Mouse (Mus musculus): ENCODE measurements at regions not wholly inside any gene's neighbourhood (a gene's known extent, or its start where the extent isn't known, plus 50 kb on each side); places are given as distances from the start of the nearest gene placed in this dataset.

DNA sequence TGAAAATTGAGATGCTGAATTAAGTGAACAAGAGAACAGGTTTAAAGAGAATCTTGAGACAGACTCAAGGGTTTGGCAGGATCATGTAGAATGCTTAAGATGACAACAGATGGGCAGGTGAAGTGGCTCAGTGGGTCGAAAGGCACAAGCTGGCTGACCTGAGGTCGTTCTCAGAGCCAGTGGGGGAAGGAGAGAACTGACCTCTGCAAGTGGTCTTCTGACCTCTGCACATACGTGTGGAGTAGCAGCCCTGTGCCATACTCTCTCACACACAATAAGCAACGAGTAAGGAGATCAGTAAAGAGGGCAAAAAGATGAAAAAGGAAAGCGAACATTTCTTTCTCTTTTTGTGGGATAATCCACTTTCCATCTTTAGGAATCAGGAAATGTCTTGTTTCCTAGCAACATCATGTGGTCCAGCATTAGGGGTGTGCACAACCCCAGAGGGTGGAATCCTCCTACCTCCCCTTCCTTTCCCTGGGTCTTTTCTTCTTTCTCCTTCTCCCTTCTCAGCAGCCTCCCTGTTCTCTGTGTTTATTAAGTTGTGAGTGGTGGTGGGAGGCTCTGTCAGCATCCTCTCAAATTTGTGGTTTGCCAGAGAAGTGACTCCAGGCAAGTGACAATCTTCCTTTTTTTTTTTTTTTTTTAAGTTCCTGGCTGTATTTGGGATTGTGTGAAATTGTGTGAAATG lies 114.7 kb downstream of the 1810013L24Rik start:
- ATAC-seq (ENCODE audit: insufficient number of reproducible peaks, low FRiP score, low TSS enrichment, low read depth): no peak
- Histone ChIP-seq H3K4me2 (ENCODE audit: low read depth, severe bottlenecking) (no peak overlapping the region), H3K27ac (replicated peaks; ENCODE audit: low read depth, low read length) (no peak overlapping the region)

DNA sequence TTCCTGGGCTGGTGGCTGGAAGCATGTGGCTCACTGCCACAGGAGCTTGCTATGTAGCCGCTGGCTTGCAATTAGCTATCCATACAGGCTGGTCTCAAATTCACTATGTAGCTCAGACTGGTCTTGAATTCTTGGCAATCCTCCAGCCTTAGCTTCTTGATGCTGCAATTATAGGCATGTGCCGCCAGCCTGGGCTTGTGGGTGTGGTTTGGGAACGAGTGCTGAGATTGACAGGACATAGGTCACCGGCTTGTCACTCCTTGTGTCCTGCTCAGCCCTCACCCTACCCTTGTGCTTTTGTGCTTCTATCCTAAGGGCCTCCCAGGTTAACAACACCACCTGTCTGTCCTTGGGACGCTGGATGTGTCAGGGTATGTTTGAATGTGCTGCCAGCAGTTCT lies 117.9 kb downstream of the 1810013L24Rik start:
- Histone ChIP-seq H3K27me3 (ENCODE audit: control insufficient read depth, insufficient read depth, low read length) (no peaks in the 10 kb centered on the region), H3K9ac (ENCODE audit: low read length) (no peak overlapping the region), H3K36me3 (ENCODE audit: control insufficient read depth, insufficient read depth, low read length) (no peaks in the 10 kb centered on the region), H3K4me1 (ENCODE audit: control insufficient read depth, insufficient read depth, low read length) (no peaks in the 10 kb centered on the region), H3K4me2 (ENCODE audit: low read depth, severe bottlenecking) (no peak overlapping the region), H3K27ac (replicated peaks; ENCODE audit: low read depth, low read length) (no peak overlapping the region), H3K9me3 (ENCODE audit: control insufficient read depth, low read length) (no peaks in the 10 kb centered on the region), H3K4me3 (ENCODE audit: low read depth, low read length) (no peak overlapping the region)
- 78% methylated on average over 5 of the region's 5 CpGs for WGBS
- no peak for ATAC-seq (ENCODE audit: insufficient number of reproducible peaks, low FRiP score, low TSS enrichment, low read depth)
- DNase-seq (ENCODE audit: low spot score): no peak

More for the DNA sequence above, 114.7 kb downstream of the 1810013L24Rik start:
- Histone ChIP-seq H3K4me1 (ENCODE audit: control insufficient read depth, insufficient read depth, low read length) (no peaks in the 10 kb centered on the region), H3K4me3 (ENCODE audit: low read depth, low read length) (no peak overlapping the region), H3K9me3 (ENCODE audit: control insufficient read depth, low read length) (no peaks in the 10 kb centered on the region), H3K9ac (ENCODE audit: low read length) (no peak overlapping the region), H3K36me3 (ENCODE audit: control insufficient read depth, insufficient read depth, low read length) (no peaks in the 10 kb centered on the region), H3K27me3 (ENCODE audit: control insufficient read depth, insufficient read depth, low read length) (no peaks in the 10 kb centered on the region)
- no peak for DNase-seq (ENCODE audit: low spot score)
- 44% methylated on average over 5 of the region's 5 CpGs for WGBS

DNA sequence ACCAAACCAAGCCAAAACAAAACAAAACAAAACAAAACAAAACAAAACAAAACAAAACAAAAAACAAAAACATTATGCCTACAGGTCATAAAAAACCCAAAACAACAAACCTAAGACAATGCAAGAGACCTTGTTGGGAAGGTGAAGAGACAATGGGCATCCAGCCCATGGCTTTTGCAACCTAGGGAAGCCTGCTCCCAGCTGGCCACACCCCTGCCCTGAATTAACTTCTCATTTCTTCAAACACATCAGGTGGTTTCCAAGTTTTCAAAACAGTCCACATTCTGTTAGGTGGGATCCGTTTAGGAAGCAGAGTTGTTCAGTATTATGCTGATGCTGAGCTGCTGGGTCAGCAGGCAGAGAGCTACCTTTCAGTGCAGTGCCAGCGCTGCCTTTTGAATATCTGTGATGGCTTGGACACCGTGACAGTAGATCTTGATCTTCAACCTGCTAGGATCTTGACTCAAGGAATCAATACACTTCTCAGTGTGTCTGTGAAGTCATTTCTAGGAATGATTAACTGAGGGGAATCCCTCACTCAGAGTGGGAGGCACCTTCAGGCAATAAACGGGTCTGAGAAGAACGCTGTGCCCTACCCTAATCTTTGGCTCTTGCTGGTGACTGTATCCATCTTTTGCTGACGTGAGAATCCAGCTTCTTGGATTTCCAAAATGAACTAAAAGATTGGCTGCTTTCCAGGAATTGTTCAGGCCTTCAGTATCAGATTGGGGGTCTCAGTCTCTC lies 121.4 kb downstream of the 1810013L24Rik start:
- Histone ChIP-seq H3K4me1 (ENCODE audit: control insufficient read depth, insufficient read depth, low read length) (no peaks in the 10 kb centered on the region), H3K9me3 (ENCODE audit: control insufficient read depth, low read length) (no peaks in the 10 kb centered on the region), H3K9ac (ENCODE audit: low read length) (no peak overlapping the region), H3K27ac (replicated peaks; ENCODE audit: low read depth, low read length) (no peak overlapping the region), H3K4me2 (ENCODE audit: low read depth, severe bottlenecking) (no peak overlapping the region), H3K4me3 (ENCODE audit: low read depth, low read length) (no peak overlapping the region), H3K36me3 (ENCODE audit: control insufficient read depth, insufficient read depth, low read length) (no peaks in the 10 kb centered on the region), H3K27me3 (ENCODE audit: control insufficient read depth, insufficient read depth, low read length) (no peaks in the 10 kb centered on the region)
- WGBS: 82% methylated on average over 6 of the region's 6 CpGs
- DNase-seq (ENCODE audit: low spot score) (no peak), ATAC-seq (ENCODE audit: insufficient number of reproducible peaks, low FRiP score, low TSS enrichment, low read depth) (no peak)

GRCm38 (mm10) chr16:8961739-8962138 lies 131.8 kb downstream of the 1810013L24Rik start:
- H3K27me3 ChIP-seq (ENCODE audit: control insufficient read depth, insufficient read depth, low read length): no peaks in the 10 kb centered on the region
- no peak overlapping the region for H3K4me2 ChIP-seq (ENCODE audit: low read depth, severe bottlenecking)
- no peaks in the 10 kb centered on the region for H3K4me1 ChIP-seq (ENCODE audit: control insufficient read depth, insufficient read depth, low read length)
- H3K9me3 ChIP-seq (ENCODE audit: control insufficient read depth, low read length): no peaks in the 10 kb centered on the region
- H3K36me3 ChIP-seq (ENCODE audit: control insufficient read depth, insufficient read depth, low read length): no peaks in the 10 kb centered on the region
- H3K9ac ChIP-seq (ENCODE audit: low read length): no peak overlapping the region
- DNase-seq (ENCODE audit: low spot score): no peak
- H3K27ac ChIP-seq (replicated peaks; ENCODE audit: low read depth, low read length): no peak overlapping the region
- no peak overlapping the region for H3K4me3 ChIP-seq (ENCODE audit: low read depth, low read length)
- WGBS: 83% methylated on average over 10 of the region's 10 CpGs
- ATAC-seq (ENCODE audit: insufficient number of reproducible peaks, low FRiP score, low TSS enrichment, low read depth): no peak

DNA sequence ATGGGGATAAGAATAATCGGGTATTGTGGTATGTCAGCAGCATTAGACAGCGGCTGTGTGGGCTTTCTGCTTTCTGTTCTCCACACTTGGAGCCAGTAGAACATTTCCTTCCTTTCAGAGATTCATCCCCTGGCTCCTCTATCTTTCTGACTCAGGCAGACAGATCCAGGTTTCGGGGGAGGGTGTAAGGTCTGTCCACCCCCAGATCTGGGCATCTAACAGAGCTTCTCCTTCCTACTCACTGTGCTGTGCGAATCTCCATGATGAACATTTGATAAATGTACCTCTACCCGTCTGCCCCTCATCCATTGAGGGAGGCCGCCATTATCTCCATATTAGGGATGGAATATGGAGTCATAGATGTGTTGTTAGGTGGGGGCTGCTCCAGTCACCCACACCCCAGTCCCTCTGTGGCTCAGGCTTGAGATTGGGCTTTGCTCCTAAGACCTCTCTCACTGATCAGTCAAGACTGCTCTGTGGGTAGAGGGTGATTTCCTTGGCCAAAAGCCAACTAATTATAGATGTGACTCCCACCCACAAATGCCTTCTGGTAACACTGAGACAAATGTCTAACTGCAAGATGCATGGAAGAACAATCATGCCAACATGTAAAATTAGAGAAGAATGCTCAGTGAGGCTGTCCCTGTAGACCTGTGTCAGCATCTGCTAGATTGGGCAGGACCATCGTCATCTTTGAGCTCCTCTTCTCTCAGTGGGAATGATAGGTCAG lies 163.8 kb downstream of the 1810013L24Rik start:
- Histone ChIP-seq H3K27ac (replicated peaks; ENCODE audit: low read depth, low read length) (no peak overlapping the region), H3K9me3 (ENCODE audit: control insufficient read depth, low read length) (no peaks in the 10 kb centered on the region), H3K36me3 (ENCODE audit: control insufficient read depth, insufficient read depth, low read length) (no peaks in the 10 kb centered on the region), H3K4me1 (ENCODE audit: control insufficient read depth, insufficient read depth, low read length) (no peaks in the 10 kb centered on the region), H3K4me2 (ENCODE audit: low read depth, severe bottlenecking) (no peak overlapping the region), H3K27me3 (ENCODE audit: control insufficient read depth, insufficient read depth, low read length) (no peaks in the 10 kb centered on the region), H3K9ac (ENCODE audit: low read length) (no peak overlapping the region), H3K4me3 (ENCODE audit: low read depth, low read length) (no peak overlapping the region)
- no peak for ATAC-seq (ENCODE audit: insufficient number of reproducible peaks, low FRiP score, low TSS enrichment, low read depth)
- DNase-seq (ENCODE audit: low spot score): no peak
- WGBS: 90% methylated on average over 7 of the region's 7 CpGs

DNA sequence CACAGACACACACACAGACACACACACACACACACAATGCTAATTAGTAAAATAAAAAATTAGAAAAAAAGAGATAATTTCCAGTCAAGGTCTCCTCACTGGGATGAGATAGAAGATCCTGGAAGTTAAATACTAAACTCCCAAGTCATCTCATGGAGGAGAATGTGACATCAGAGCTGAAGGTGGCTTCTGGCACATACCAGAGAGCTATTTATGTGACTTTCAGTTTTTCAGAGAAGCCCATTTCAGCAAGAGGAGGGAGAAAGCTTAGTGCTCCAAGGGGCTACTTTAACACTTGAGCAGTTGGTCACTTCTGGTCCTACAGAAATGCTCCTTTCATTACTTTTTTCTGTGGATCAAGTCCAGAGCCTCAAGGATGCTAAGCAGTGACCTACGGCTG lies 164.6 kb downstream of the 1810013L24Rik start:
- H3K27ac ChIP-seq (replicated peaks; ENCODE audit: low read depth, low read length): no peak overlapping the region
- WGBS: 92% methylated on average over 1 of the region's 1 CpGs
- no peaks in the 10 kb centered on the region for H3K36me3 ChIP-seq (ENCODE audit: control insufficient read depth, insufficient read depth, low read length)
- H3K9ac ChIP-seq (ENCODE audit: low read length): no peak overlapping the region
- no peak overlapping the region for H3K4me3 ChIP-seq (ENCODE audit: low read depth, low read length)
- H3K4me2 ChIP-seq (ENCODE audit: low read depth, severe bottlenecking): no peak overlapping the region
- no peaks in the 10 kb centered on the region for H3K27me3 ChIP-seq (ENCODE audit: control insufficient read depth, insufficient read depth, low read length)
- H3K4me1 ChIP-seq (ENCODE audit: control insufficient read depth, insufficient read depth, low read length): no peaks in the 10 kb centered on the region
- no peak for DNase-seq (ENCODE audit: low spot score)
- H3K9me3 ChIP-seq (ENCODE audit: control insufficient read depth, low read length): no peaks in the 10 kb centered on the region
- ATAC-seq (ENCODE audit: insufficient number of reproducible peaks, low FRiP score, low TSS enrichment, low read depth): no peak

DNA sequence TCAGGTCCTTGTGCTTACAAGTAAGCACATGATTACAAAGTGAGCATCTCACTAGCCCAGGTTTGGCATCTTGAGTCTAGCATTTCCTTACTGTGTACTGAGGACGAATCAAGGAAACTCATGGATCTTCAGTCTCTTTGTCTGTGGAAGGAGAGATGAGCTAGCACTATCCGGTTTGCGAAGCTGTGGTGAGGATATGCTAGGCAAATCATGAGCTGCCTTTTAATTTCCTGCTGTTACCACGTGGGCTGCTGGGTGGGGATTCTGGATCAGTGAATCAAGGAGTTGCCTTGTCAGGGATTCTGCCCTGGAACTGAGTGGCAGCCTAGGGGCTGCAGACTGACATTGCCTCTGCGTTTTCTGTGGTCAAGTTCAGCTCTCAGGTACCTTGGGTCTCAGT lies 167.3 kb downstream of the 1810013L24Rik start:
- no peak for ATAC-seq (ENCODE audit: insufficient number of reproducible peaks, low FRiP score, low TSS enrichment, low read depth)
- Histone ChIP-seq H3K9me3 (ENCODE audit: control insufficient read depth, low read length) (no peaks in the 10 kb centered on the region), H3K4me1 (ENCODE audit: control insufficient read depth, insufficient read depth, low read length) (no peaks in the 10 kb centered on the region), H3K4me3 (ENCODE audit: low read depth, low read length) (no peak overlapping the region), H3K9ac (ENCODE audit: low read length) (no peak overlapping the region), H3K36me3 (ENCODE audit: control insufficient read depth, insufficient read depth, low read length) (no peaks in the 10 kb centered on the region), H3K4me2 (ENCODE audit: low read depth, severe bottlenecking) (no peak overlapping the region), H3K27me3 (ENCODE audit: control insufficient read depth, insufficient read depth, low read length) (no peaks in the 10 kb centered on the region), H3K27ac (replicated peaks; ENCODE audit: low read depth, low read length) (no peak overlapping the region)
- no peak for DNase-seq (ENCODE audit: low spot score)
- WGBS: 75% methylated on average over 5 of the region's 5 CpGs

DNA sequence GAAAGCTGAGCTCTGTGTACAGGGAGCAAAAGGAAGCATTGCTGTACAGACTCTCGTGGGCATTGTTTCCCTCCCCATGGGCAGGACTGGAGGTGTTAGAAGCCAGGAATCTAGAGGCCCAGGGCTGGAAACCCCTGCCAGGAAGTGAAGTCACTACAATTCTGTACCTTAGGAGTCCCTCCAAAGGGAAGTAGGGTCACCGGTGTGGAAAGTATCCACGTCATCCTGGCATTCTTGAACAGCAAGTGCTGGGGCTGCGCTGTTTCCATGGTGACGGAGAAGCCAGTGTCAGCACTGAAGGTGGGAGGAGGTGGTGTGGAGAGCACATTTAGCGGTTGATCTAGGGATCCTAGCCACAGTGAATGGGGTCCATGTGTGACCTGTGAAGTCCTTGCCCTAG lies 174.1 kb downstream of the 1810013L24Rik start:
- DNase-seq (ENCODE audit: low spot score) (peak; percentile 25), ATAC-seq (ENCODE audit: insufficient number of reproducible peaks, low FRiP score, low TSS enrichment, low read depth) (no peak)
- H3K4me2 ChIP-seq (ENCODE audit: low read depth, severe bottlenecking): no peak overlapping the region
- no peak overlapping the region for H3K4me3 ChIP-seq (ENCODE audit: low read depth, low read length)
- no peaks in the 10 kb centered on the region for H3K4me1 ChIP-seq (ENCODE audit: control insufficient read depth, insufficient read depth, low read length)
- no peak overlapping the region for H3K27ac ChIP-seq (replicated peaks; ENCODE audit: low read depth, low read length)
- no peak overlapping the region for H3K9ac ChIP-seq (ENCODE audit: low read length)
- H3K27me3 ChIP-seq (ENCODE audit: control insufficient read depth, insufficient read depth, low read length): no peaks in the 10 kb centered on the region
- no peaks in the 10 kb centered on the region for H3K9me3 ChIP-seq (ENCODE audit: control insufficient read depth, low read length)
- WGBS: 56% methylated on average over 6 of the region's 6 CpGs
- H3K36me3 ChIP-seq (ENCODE audit: control insufficient read depth, insufficient read depth, low read length): no peaks in the 10 kb centered on the region

Measured in limb, embryonic 11.5 days (tissue).